Mouse (Mus musculus): Measurements from ENCODE around the gene Foxl1. TPM values are rescaled to one million over a fixed set of nuclear protein-coding genes. Genes with fewer than 3 reads are reported as not detected.

Foxl1 gene
- total and polyA plus RNA-seq, 3 experiments, result 0.07 to 0.12 TPM; not detected in 1

GRCm38 (mm10) chr8:121134102-121134501 lies 6.4 kb downstream of the Foxl1 start:
- TF ChIP-seq POLR2A (IDR thresholded peaks at IDR 0.05; ENCODE audit: control insufficient read depth in 1 of 2, insufficient read depth in 1 of 2, low read depth in 1 of 2, low read length in 2 of 2, poor library complexity in 1 of 2), result no peak
- TF ChIP-seq CHD1 (IDR thresholded peaks at IDR 0.05; ENCODE audit: low read depth, low read length), result no peak
- TF ChIP-seq KAT2A (conservative IDR thresholded peaks at IDR 0.05; ENCODE audit: low read depth, low read length), result no peak
- no peak for TF ChIP-seq ELF1 (IDR thresholded peaks at IDR 0.05; ENCODE audit: low read depth, low read length)
- no peak for TF ChIP-seq USF2 (IDR thresholded peaks at IDR 0.05; ENCODE audit: borderline replicate concordance in 1 of 2, insufficient read depth in 1 of 2, low read depth in 1 of 2, low read length in 2 of 2)
- Histone ChIP-seq H3K9ac (ENCODE audit: control insufficient read depth, low read depth, low read length, poor library complexity, severe bottlenecking) (no peak overlapping the region), H3K36me3 (ENCODE audit: control insufficient read depth in 1 of 2, insufficient read depth in 2 of 2, low read length in 2 of 2) (no peaks in the 10 kb centered on the region), H3K27ac (ENCODE audit: control insufficient read depth, low read depth, low read length) (no peak overlapping the region), H3K9me3 (replicated peaks; ENCODE audit: insufficient read depth, low read length) (no peaks in the 10 kb centered on the region), H3K79me2 (ENCODE audit: control insufficient read depth, insufficient read depth, low read length, poor library complexity) (no peaks in the 10 kb centered on the region), H3K27me3 (ENCODE audit: control insufficient read depth in 1 of 2, insufficient read depth in 2 of 2, low read length in 2 of 2) (no peaks in the 10 kb centered on the region), H3K4me3 (ENCODE audit: control insufficient read depth in 1 of 2, insufficient read depth in 1 of 2, low read depth in 2 of 2, low read length in 2 of 2) (no peak overlapping the region), H3K4me1 (ENCODE audit: control insufficient read depth in 1 of 2, insufficient read depth in 2 of 2, low read length in 2 of 2) (no peaks in the 10 kb centered on the region)
- DNase-seq (ENCODE audit: low read depth, low spot score), result no peak

GRCm38 (mm10) chr8:121134512-121134911 lies 6.8 kb downstream of the Foxl1 start:
- no peak for DNase-seq (ENCODE audit: low read depth, low spot score)
- Histone ChIP-seq H3K36me3 (ENCODE audit: control insufficient read depth in 1 of 2, insufficient read depth in 2 of 2, low read length in 2 of 2) (no peaks in the 10 kb centered on the region), H3K9me3 (replicated peaks; ENCODE audit: insufficient read depth, low read length) (no peaks in the 10 kb centered on the region), H3K9ac (ENCODE audit: control insufficient read depth, low read depth, low read length, poor library complexity, severe bottlenecking) (no peak overlapping the region), H3K4me1 (ENCODE audit: control insufficient read depth in 1 of 2, insufficient read depth in 2 of 2, low read length in 2 of 2) (no peaks in the 10 kb centered on the region), H3K27ac (ENCODE audit: control insufficient read depth, low read depth, low read length) (no peak overlapping the region), H3K4me3 (ENCODE audit: control insufficient read depth in 1 of 2, insufficient read depth in 1 of 2, low read depth in 2 of 2, low read length in 2 of 2) (no peak overlapping the region), H3K79me2 (ENCODE audit: control insufficient read depth, insufficient read depth, low read length, poor library complexity) (no peaks in the 10 kb centered on the region), H3K27me3 (ENCODE audit: control insufficient read depth in 1 of 2, insufficient read depth in 2 of 2, low read length in 2 of 2) (no peaks in the 10 kb centered on the region)
- TF ChIP-seq SIN3A (IDR thresholded peaks at IDR 0.05; ENCODE audit: low read length), result no peak
- no peak for TF ChIP-seq HCFC1 (IDR thresholded peaks at IDR 0.05; ENCODE audit: low read depth, low read length)
- TF ChIP-seq MXI1 (IDR thresholded peaks at IDR 0.05; ENCODE audit: low read depth, low read length), result no peak
- no peak for TF ChIP-seq EP300 (IDR thresholded peaks at IDR 0.05; ENCODE audit: low read depth in 1 of 2, low read length in 2 of 2)
- TF ChIP-seq MAX (IDR thresholded peaks at IDR 0.05; ENCODE audit: low read length), result no peak
- TF ChIP-seq UBTF (IDR thresholded peaks at IDR 0.05; ENCODE audit: borderline replicate concordance, insufficient read depth, low read depth, low read length), result no peak
- TF ChIP-seq SMC3 (IDR thresholded peaks at IDR 0.05; ENCODE audit: low read depth, low read length), result no peak

DNA sequence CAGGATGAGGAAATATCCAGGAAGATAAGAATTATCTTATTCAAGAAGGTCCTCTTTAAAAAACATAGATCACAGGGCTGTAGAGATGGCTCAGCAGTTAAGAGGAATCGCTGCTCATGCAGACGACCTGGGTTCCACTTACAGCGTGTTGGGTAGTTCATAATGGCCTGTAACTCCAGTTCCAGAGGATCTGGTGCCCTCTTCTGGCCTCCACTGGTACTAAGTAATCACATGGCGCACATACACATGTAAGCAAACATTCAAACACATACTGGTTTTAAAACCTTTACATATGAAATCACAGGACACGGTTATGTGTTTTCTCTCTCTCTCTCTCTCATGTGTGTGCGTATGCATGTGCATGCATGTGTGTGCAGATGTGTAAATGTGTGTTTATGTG lies 9.1 kb downstream of the Foxl1 start:
- Histone ChIP-seq H3K27me3 (ENCODE audit: control insufficient read depth in 1 of 2, insufficient read depth in 2 of 2, low read length in 2 of 2) (no peaks in the 10 kb centered on the region), H3K4me3 (ENCODE audit: control insufficient read depth in 1 of 2, insufficient read depth in 1 of 2, low read depth in 2 of 2, low read length in 2 of 2) (no peak overlapping the region), H3K9me3 (replicated peaks; ENCODE audit: insufficient read depth, low read length) (no peaks in the 10 kb centered on the region), H3K4me1 (ENCODE audit: control insufficient read depth in 1 of 2, insufficient read depth in 2 of 2, low read length in 2 of 2) (no peaks in the 10 kb centered on the region), H3K36me3 (ENCODE audit: control insufficient read depth in 1 of 2, insufficient read depth in 2 of 2, low read length in 2 of 2) (no peaks in the 10 kb centered on the region), H3K9ac (ENCODE audit: control insufficient read depth, low read depth, low read length, poor library complexity, severe bottlenecking) (no peak overlapping the region), H3K27ac (ENCODE audit: control insufficient read depth, low read depth, low read length) (no peak overlapping the region), H3K79me2 (ENCODE audit: control insufficient read depth, insufficient read depth, low read length, poor library complexity) (no peaks in the 10 kb centered on the region)
- TF ChIP-seq CTCF (IDR thresholded peaks at IDR 0.05 in 2 of 3, conservative IDR thresholded peaks at IDR 0.05 in 1 of 3; ENCODE audit: control insufficient read depth in 1 of 3, insufficient read depth in 1 of 3, low read depth in 2 of 3, low read length in 3 of 3, poor library complexity in 1 of 3, severe bottlenecking in 1 of 3), result peak; percentile 7 to 24 (median 13); a peak in 1 of 6 replicates
- no peak for TF ChIP-seq MAZ (IDR thresholded peaks at IDR 0.05; ENCODE audit: low read depth, low read length)
- DNase-seq (ENCODE audit: low read depth, low spot score), result peak; percentile 30

All from MEL (cell line).